Mouse (Mus musculus): ENCODE data around the gene Ms4a10. TPM values are rescaled to one million over a fixed set of nuclear protein-coding genes. Genes with fewer than 3 reads are reported as not detected.

The Ms4a10 gene
- polyA plus RNA-seq, 1 experiment from 2014 or later, result not detected

DNA sequence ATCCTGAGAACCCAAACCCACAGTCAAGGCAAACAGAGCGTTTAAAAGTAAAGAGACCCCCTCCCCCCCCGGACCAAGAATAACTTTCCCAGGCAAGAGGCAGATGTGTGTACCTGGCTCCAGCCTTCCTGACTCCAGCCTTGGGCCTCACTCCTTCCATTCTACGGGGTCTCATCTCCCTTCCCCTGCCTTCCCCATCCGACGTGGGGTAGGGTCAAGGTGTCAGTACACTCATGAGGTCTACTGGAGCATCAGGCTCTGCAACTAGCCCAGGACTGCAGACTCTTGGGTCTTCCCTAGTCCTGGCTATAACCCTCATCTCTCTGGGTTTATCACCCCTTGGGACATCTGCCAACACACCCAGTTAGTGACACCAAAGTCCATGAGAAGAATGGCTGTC, 5.7 kb upstream of the Ms4a10 start:
- 74% methylated on average over 5 of the region's 5 CpGs for WGBS
- Histone ChIP-seq H3K4me1 (ENCODE audit: insufficient read depth, low read depth, low read length) (no peaks in the 10 kb centered on the region; the same call in 1 of the 2 replicates), H3K9me3 (ENCODE audit: low read length) (no peaks in the 10 kb centered on the region), H3K4me3 (ENCODE audit: low read depth, low read length) (no peak overlapping the region), H3K27me3 (replicated peaks; ENCODE audit: insufficient read depth, low read length) (no peaks in the 10 kb centered on the region), H3K9ac (replicated peaks; ENCODE audit: low read depth) (no peak overlapping the region), H3K4me2 (replicated peaks; ENCODE audit: low read depth, low read length) (no peak overlapping the region; the same call in 1 of the 2 replicates), H3K27ac (ENCODE audit: low read length) (no peak overlapping the region), H3K36me3 (ENCODE audit: insufficient read depth, low read length) (no peaks in the 10 kb centered on the region)
- DNase-seq (ENCODE audit: low spot score), result no peak
- TF ChIP-seq EP300 (IDR thresholded peaks at IDR 0.05) (no peak), CTCF (IDR thresholded peaks at IDR 0.05) (no peak)
- ATAC-seq, result no peak

GRCm38 (mm10) chr19:10979184-10980168, 5.0 kb upstream of the Ms4a10 start:
- Histone ChIP-seq H3K4me2 (replicated peaks; ENCODE audit: low read depth, low read length) (peak overlapping the region; percentile 14; the same call in 1 of the 2 replicates), H3K36me3 (ENCODE audit: insufficient read depth, low read length) (no peaks in the 10 kb centered on the region), H3K4me1 (ENCODE audit: insufficient read depth, low read depth, low read length) (no peaks in the 10 kb centered on the region; the same call in 1 of the 2 replicates), H3K9me3 (ENCODE audit: low read length) (no peaks in the 10 kb centered on the region), H3K27me3 (replicated peaks; ENCODE audit: insufficient read depth, low read length) (no peaks in the 10 kb centered on the region), H3K9ac (replicated peaks; ENCODE audit: low read depth) (no peak overlapping the region), H3K27ac (ENCODE audit: low read length) (no peak overlapping the region), H3K4me3 (ENCODE audit: low read depth, low read length) (no peak overlapping the region)
- WGBS, result 13% methylated on average over 18 of the region's 18 CpGs
- DNase-seq (ENCODE audit: low spot score), result peak; percentile 88
- ATAC-seq, result peak; percentile 58
- TF ChIP-seq CTCF (IDR thresholded peaks at IDR 0.05), result peak; percentile 81
- TF ChIP-seq EP300 (IDR thresholded peaks at IDR 0.05), result no peak

- no peaks in the 10 kb centered on the region for H3K27me3 ChIP-seq (replicated peaks; ENCODE audit: insufficient read depth, low read length)
- TF ChIP-seq EP300 (IDR thresholded peaks at IDR 0.05), result no peak
- peak; percentile 59 for TF ChIP-seq CTCF (IDR thresholded peaks at IDR 0.05)
- no peak overlapping the region for H3K4me3 ChIP-seq (ENCODE audit: low read depth, low read length)
- no peaks in the 10 kb centered on the region for H3K36me3 ChIP-seq (ENCODE audit: insufficient read depth, low read length)
- no peak overlapping the region for H3K27ac ChIP-seq (ENCODE audit: low read length)
- DNase-seq (ENCODE audit: low spot score), result peak; percentile 75
- 33% methylated on average over 4 of the region's 4 CpGs for WGBS
- ATAC-seq, result peak; percentile 5; the same call in 1 of the 2 replicates
- no peaks in the 10 kb centered on the region for H3K9me3 ChIP-seq (ENCODE audit: low read length)
- no peaks in the 10 kb centered on the region; the same call in 1 of the 2 replicates for H3K4me1 ChIP-seq (ENCODE audit: insufficient read depth, low read depth, low read length)
- no peak overlapping the region for H3K9ac ChIP-seq (replicated peaks; ENCODE audit: low read depth)
- H3K4me2 ChIP-seq (replicated peaks; ENCODE audit: low read depth, low read length), result no peak overlapping the region
Observed at GRCm38 (mm10) chr19:10976318-10976717, 1.8 kb upstream of the Ms4a10 start.

GRCm38 (mm10) chr19:10975187-10975586, 717 bp upstream of the Ms4a10 start:
- Histone ChIP-seq H3K27ac (ENCODE audit: low read length) (no peak overlapping the region), H3K36me3 (ENCODE audit: insufficient read depth, low read length) (no peaks in the 10 kb centered on the region), H3K4me3 (ENCODE audit: low read depth, low read length) (no peak overlapping the region), H3K9me3 (ENCODE audit: low read length) (no peaks in the 10 kb centered on the region), H3K4me2 (replicated peaks; ENCODE audit: low read depth, low read length) (no peak overlapping the region), H3K4me1 (ENCODE audit: insufficient read depth, low read depth, low read length) (no peaks in the 10 kb centered on the region; the same call in 1 of the 2 replicates), H3K9ac (replicated peaks; ENCODE audit: low read depth) (no peak overlapping the region), H3K27me3 (replicated peaks; ENCODE audit: insufficient read depth, low read length) (no peaks in the 10 kb centered on the region)
- 68% methylated on average over 2 of the region's 2 CpGs for WGBS
- ATAC-seq (no peak), DNase-seq (ENCODE audit: low spot score) (no peak)
- no peak for TF ChIP-seq CTCF (IDR thresholded peaks at IDR 0.05)

- no peaks in the 10 kb centered on the region for H3K36me3 ChIP-seq (ENCODE audit: insufficient read depth, low read length)
- no peak overlapping the region for H3K27ac ChIP-seq (ENCODE audit: low read length)
- 65% methylated on average over 2 of the region's 2 CpGs for WGBS
- no peaks in the 10 kb centered on the region for H3K27me3 ChIP-seq (replicated peaks; ENCODE audit: insufficient read depth, low read length)
- no peak overlapping the region for H3K9ac ChIP-seq (replicated peaks; ENCODE audit: low read depth)
- no peak overlapping the region for H3K4me2 ChIP-seq (replicated peaks; ENCODE audit: low read depth, low read length)
- no peak for ATAC-seq
- H3K4me1 ChIP-seq (ENCODE audit: insufficient read depth, low read depth, low read length), result no peaks in the 10 kb centered on the region
- DNase-seq (ENCODE audit: low spot score), result no peak
- H3K4me3 ChIP-seq (ENCODE audit: low read depth, low read length), result no peak overlapping the region
- no peaks in the 10 kb centered on the region for H3K9me3 ChIP-seq (ENCODE audit: low read length)
- no peak for TF ChIP-seq EP300 (IDR thresholded peaks at IDR 0.05)
Observed at GRCm38 (mm10) chr19:10973187-10973586, 1.3 kb downstream of the Ms4a10 start.

- DNase-seq (ENCODE audit: low spot score) (no peak), ATAC-seq (no peak)
- Histone ChIP-seq H3K4me3 (ENCODE audit: low read depth, low read length) (no peak overlapping the region), H3K4me1 (ENCODE audit: insufficient read depth, low read depth, low read length) (no peaks in the 10 kb centered on the region), H3K27ac (ENCODE audit: low read length) (no peak overlapping the region), H3K9ac (replicated peaks; ENCODE audit: low read depth) (no peak overlapping the region), H3K27me3 (replicated peaks; ENCODE audit: insufficient read depth, low read length) (no peaks in the 10 kb centered on the region), H3K36me3 (ENCODE audit: insufficient read depth, low read length) (no peaks in the 10 kb centered on the region), H3K4me2 (replicated peaks; ENCODE audit: low read depth, low read length) (no peak overlapping the region), H3K9me3 (ENCODE audit: low read length) (no peaks in the 10 kb centered on the region)
- TF ChIP-seq CTCF (IDR thresholded peaks at IDR 0.05) (no peak), EP300 (IDR thresholded peaks at IDR 0.05) (no peak)
- 72% methylated on average over 3 of the region's 3 CpGs for WGBS
Observed at GRCm38 (mm10) chr19:10972660-10973059, 1.8 kb downstream of the Ms4a10 start.
